Mouse (Mus musculus): Measurements from ENCODE around the gene Vmn2r83.

The Vmn2r83 gene

DNA sequence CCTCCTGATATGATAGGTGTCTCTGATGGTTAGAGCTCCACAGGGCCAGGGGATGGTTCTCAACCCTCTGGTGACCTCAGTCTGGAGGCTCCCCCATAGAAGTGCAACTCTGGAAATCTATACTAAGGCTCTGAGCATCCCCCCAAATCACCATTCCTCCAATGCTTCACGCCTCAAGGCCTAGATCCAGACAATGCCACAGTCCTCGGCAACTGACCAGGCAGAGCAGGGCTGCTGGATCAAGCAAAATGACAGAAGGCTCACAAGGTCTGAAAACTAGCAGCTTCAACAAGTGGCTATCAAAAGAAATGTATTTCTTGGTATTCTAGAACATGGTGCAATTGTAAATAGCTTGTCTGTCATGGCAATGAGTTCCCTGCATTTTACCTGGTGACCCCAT, 69.2 kb downstream of the Vmn2r83 start:
- no peak for DNase-seq (ENCODE audit: low spot score)

DNA sequence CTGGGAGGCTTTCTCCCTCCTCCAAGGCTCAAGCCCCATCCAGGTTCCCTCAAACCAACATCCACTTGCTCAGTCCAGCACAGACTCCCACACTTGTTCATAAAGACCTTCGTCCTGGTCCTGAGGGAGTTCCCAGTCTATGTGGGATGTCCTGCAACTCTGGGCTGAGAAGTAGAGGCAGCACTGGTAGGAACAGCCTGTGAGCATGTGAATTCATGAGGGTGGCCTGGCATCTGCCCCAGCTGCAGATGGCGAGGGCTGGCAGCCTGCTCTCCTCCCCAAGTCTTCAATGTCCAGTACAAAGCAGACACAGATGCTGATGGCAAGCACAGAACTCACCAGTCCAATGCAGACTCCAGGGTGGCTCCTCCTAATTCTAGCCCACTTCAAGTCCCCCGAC, 69.8 kb downstream of the Vmn2r83 start:
- DNase-seq (ENCODE audit: low spot score) = no peak

- DNase-seq (ENCODE audit: low spot score) = no peak
Measured at GRCm38 (mm10) chr10:79538873-79539272, 70.3 kb downstream of the Vmn2r83 start.

DNA sequence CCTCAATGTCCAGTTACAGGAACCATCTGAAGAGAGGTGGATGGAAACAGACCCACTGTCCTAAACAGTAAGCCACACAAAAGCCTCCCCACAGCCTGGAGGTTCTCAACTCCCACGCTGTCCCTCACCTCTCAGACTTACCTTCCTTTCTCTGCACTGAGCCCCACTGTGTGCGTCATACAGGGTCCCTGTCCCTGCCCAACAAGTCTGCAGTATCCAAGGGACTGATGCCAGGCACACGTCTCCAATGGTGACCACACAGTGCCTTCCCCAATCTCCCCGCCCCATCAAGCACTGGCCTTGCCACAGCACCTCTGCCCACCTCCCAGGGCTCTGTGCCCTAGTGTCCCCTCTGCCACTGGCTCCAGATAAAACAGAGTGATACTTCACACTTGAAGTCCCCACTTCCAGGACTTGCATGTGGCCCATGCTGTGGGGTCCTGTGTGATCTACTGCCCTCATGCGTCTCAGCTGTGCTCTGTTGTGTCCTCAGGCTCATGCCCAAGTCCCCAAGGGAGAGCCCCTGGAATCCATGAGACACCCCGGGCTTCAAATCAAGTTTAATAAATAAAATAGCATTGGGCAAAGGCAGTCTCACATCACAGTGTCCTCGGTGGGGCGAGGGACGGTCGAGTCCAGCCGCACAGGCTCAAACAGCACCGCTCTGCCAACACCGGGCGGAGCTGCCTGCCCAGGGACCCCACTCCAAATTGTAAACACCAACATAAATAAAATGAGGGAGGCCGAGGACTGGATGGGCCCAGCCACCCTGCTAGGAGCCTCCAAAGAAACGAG, 71.4 kb downstream of the Vmn2r83 start:
- DNase-seq (ENCODE audit: low spot score) = no peak

GRCm38 (mm10) chr10:79540746-79541145, 72.2 kb downstream of the Vmn2r83 start:
- DNase-seq (ENCODE audit: low spot score) = no peak

DNA sequence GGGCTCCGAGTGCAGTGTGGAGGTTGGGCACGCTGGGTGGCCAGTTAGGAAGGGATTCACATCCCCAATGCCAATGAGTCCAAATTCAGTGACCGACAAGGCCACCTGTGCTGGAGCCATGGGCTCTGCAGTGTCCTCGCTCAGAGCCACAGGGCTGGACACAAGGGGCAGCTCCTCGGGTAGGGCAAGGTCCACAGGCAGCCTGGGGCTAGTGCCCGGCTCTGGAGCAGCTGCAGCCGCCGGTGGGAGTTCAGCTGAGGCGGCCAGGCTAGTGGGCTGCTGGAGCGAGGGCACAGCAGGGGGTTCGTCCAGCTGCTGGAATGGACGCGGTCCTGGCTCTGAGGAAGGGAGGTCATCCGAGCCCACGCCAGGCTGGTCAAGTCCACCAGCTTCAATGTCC, 73.0 kb downstream of the Vmn2r83 start:
- DNase-seq (ENCODE audit: low spot score) = no peak

DNA sequence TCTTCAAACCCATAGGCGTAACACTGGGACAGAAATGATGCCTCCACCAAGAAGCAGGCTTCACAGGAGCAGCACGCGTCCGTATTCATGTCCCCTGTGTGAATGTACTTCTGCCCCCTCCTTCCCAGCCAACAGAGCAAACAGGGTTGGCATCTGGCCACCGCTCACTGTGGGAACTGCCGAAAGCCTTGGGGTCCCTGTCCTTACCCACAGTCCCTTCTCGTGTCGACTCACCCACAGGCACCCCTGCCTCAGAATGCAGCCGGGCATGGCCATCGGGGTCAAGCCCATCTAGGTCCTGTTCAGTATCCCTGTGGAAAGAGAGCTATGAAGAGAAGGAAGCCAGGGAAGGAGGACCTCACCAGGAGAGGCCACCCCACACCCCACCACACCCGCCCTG, 73.6 kb downstream of the Vmn2r83 start:
- no peak for DNase-seq (ENCODE audit: low spot score)

All from MN1 (cell line).